Mouse (Mus musculus) bone marrow, adult 2 months (tissue): ENCODE data around the gene Cluh. TPM values are rescaled to one million over a fixed set of nuclear protein-coding genes. Genes with fewer than 3 reads are reported as not detected.

Experiments used
- H3K27ac ChIP-seq: fragments of 200-500 bp; 2 replicates; pipeline ENCODE4 v1.5.1; 2012; ENCODE audit warnings: low read depth, mild to moderate bottlenecking, control low read depth, inconsistent platforms, low read length; ENCODE audit not compliant: control insufficient read depth, poor library complexity, insufficient read depth
- H3K4me1 ChIP-seq: fragments of 200-500 bp; 2 replicates; pipeline ENCODE4 v1.6.1; 2011; ENCODE audit warnings: low read length; ENCODE audit not compliant: control insufficient read depth, insufficient read depth
- H3K4me3 ChIP-seq: fragments of 200-500 bp; replicated peaks from 2 replicates; pipeline ENCODE3; 2011; ENCODE audit warnings: mild to moderate bottlenecking, low read depth, low read length, control low read depth; ENCODE audit not compliant: control insufficient read depth
- CTCF ChIP-seq: fragments of 200-500 bp; IDR thresholded peaks from 2 replicates; pipeline ENCODE4 v1.5.1; 2011; ENCODE audit warnings: low read length, control low read depth; ENCODE audit not compliant: control insufficient read depth, insufficient read depth
- POLR2A ChIP-seq: fragments of 200-500 bp; IDR thresholded peaks from 2 replicates; pipeline ENCODE4 v1.6.1; 2011; ENCODE audit warnings: low read depth, mild to moderate bottlenecking, control low read depth, low read length, borderline replicate concordance; ENCODE audit not compliant: control insufficient read depth
- WGBS: fragments of 180-500 bp; shearing (Covaris S2); methylation state at CpG from one replicate; pipeline ENCODE4 v1.1.7; 2018; 5-methylcytosine and 5-hydroxymethylcytosine counted together
- polyA plus RNA-seq: library from polyadenylated mRNA; stranded (reverse); fragments of >200 nt; gene quantifications from 2 replicates; pipeline ENCODE4 v1.2.4, GENCODE M21; 2011; ENCODE audit warnings: low replicate concordance; ENCODE audit not compliant: missing spikeins, insufficient read depth, insufficient read length

Cluh gene
- polyA plus RNA-seq, 1 experiment = 34.1 TPM

GRCm38 (mm10) chr11:74715971-74716525, 66.8 kb downstream of the Cluh start:
- Histone ChIP-seq H3K4me3 (no peak overlapping the region), H3K4me1 (peaks cover 1% of the 10 kb centered on the region; the same call in 1 of the 2 replicates), H3K27ac (no peak overlapping the region)
- TF ChIP-seq CTCF (no peak), POLR2A (no peak)
- 81% methylated on average over 3 of the region's 3 CpGs for WGBS

Other genes with a start within 250 kb of the Cluh start
- gene Rap1gap2, start 38.6 kb upstream of the Cluh start, polyA plus RNA-seq = 3.4 and 9.9 TPM in 2 replicates
- gene Ccdc92b, start 29.9 kb upstream of the Cluh start, polyA plus RNA-seq = 8.2 and 9.7 TPM in 2 replicates
- 24.4 and 33.6 TPM in 2 replicates for gene Pafah1b1, start 75.2 kb downstream of the Cluh start, polyA plus RNA-seq
- 5.4 and 8.4 TPM in 2 replicates for gene Mettl16, start 121.3 kb downstream of the Cluh start, polyA plus RNA-seq
- 9.6 and 20.3 TPM in 2 replicates for gene Mnt, start 181.4 kb downstream of the Cluh start, polyA plus RNA-seq
- 1.9 and 4.8 TPM in 2 replicates for gene Sgsm2, start 247.6 kb downstream of the Cluh start, polyA plus RNA-seq
- gene Tsr1, start 248.6 kb downstream of the Cluh start, polyA plus RNA-seq = 10.7 and 21.4 TPM in 2 replicates